Mouse (Mus musculus) hindbrain, embryonic 14.5 days (tissue): ENCODE results near the gene Os9. TPM values are rescaled to one million over a fixed set of nuclear protein-coding genes. Genes with fewer than 3 reads are reported as not detected.
"Not testable (repeated sequence)": the region's sequence is repeated elsewhere in the genome, so short reads cannot be mapped to it uniquely, and the experiment has no call there.

Experiments used
- ATAC-seq: fragments of 200-750 bp; cut with Nextera tagmentation; 2 replicates; pipeline ENCODE4 v1.8.0; 2017; ENCODE audit warnings: moderate number of reproducible peaks, mild to moderate bottlenecking, moderate TSS enrichment, moderate library complexity; ENCODE audit not compliant: low FRiP score
- DNase-seq: peaks from one replicate; pipeline ENCODE4 v3.0.0-alpha.2; 2015; ENCODE audit warnings: low spot score
- H3K27ac ChIP-seq: fragments of 300-500 bp; sonication (generic); 2 replicates; pipeline ENCODE4 v1.5.1; 2014; ENCODE audit warnings: mild to moderate bottlenecking, moderate library complexity
- H3K27me3 ChIP-seq: fragments of 300-500 bp; sonication (generic); 2 replicates; pipeline ENCODE4 v1.6.1; 2014; ENCODE audit warnings: mild to moderate bottlenecking, low read length, mixed read lengths; ENCODE audit not compliant: control insufficient read depth, insufficient read depth
- H3K36me3 ChIP-seq: fragments of 300-500 bp; sonication (generic); replicated peaks from 2 replicates; pipeline ENCODE4 v1.6.1; 2014; ENCODE audit not compliant: control insufficient read depth, insufficient read depth
- H3K4me1 ChIP-seq: fragments of 300-500 bp; sonication (generic); replicated peaks from 2 replicates; pipeline ENCODE4 v1.6.1; 2014; ENCODE audit warnings: antibody characterized with exemption, low read length, mixed read lengths; ENCODE audit not compliant: control insufficient read depth, insufficient read depth
- H3K4me2 ChIP-seq: fragments of 300-500 bp; sonication (generic); replicated peaks from 2 replicates; pipeline ENCODE4 v1.6.1; 2014; ENCODE audit warnings: mild to moderate bottlenecking, moderate library complexity
- H3K4me3 ChIP-seq: fragments of 300-500 bp; sonication (generic); replicated peaks from 2 replicates; pipeline ENCODE4 v1.5.1; 2014; ENCODE audit warnings: mild to moderate bottlenecking, low read length
- H3K9ac ChIP-seq: fragments of 300-500 bp; sonication (generic); 2 replicates; pipeline ENCODE4 v1.6.1; 2014
- H3K9me3 ChIP-seq: fragments of 300-500 bp; sonication (generic); 2 replicates; pipeline ENCODE4 v1.6.1; 2016; ENCODE audit warnings: low read length; ENCODE audit not compliant: control insufficient read depth
- WGBS: fragments of 180-500 bp; shearing (Covaris S2); extraction: QIAGEN DNeasy Blood & Tissue Kit; methylation state at CpG from one replicate; pipeline ENCODE4 v1.1.7; 2014; 5-methylcytosine and 5-hydroxymethylcytosine counted together
- polyA plus RNA-seq: library from polyadenylated mRNA; unstranded; fragments of >200 nt; fragmentation: Nextera tagmentation; extraction: Ambion mirVana; gene quantifications from 2 replicates; pipeline ENCODE4 v1.2.1, GENCODE M21; 2014

Os9 gene
- polyA plus RNA-seq, 1 experiment from 2014 or later: 83.0 TPM

DNA sequence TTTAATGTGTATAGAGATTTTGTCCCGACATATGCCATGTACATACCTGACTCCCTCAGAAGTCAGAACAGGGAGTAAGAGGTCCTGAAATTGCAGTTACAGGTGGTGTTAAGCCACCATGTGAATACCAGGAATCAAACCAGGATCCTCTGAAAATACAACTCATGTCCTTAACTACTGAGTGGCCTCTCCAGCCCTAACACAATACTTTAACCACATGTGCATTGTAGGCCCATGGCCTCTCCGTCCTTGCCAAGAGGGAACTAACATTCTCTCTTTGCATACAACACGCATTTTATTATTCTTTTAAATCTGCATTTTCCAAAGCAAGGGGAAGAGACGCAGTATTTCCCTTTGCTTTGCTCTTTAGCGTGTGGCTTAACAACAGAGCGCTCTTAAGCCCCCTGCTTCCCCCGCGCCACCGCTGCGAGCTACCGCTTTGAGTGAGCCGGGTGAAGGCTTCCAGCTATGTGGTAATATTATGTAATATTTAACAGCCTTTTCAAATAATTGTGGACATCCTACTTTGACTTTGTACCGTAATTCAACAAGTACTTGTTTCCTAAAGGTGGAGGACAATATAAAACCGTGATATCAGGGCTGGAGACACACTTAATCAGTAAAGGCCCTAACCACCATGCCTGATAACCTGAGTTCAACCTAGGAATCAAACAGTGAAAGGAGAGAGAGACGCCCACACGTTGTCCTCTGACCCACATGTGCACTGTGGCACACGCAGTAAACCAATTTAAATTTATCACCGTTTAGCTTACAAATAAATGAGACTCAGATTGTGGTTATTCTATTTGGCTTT, 17.6 kb upstream of the Os9 start:
- WGBS: 92% methylated on average over 18 of the region's 18 CpGs
- no peak overlapping the region for H3K9ac ChIP-seq
- DNase-seq (no peak), ATAC-seq (no peak)
- no peak overlapping the region for H3K4me3 ChIP-seq
- H3K36me3 ChIP-seq: no peaks in the 10 kb centered on the region
- no peaks in the 10 kb centered on the region for H3K9me3 ChIP-seq
- H3K4me1 ChIP-seq: no peaks in the 10 kb centered on the region
- no peak overlapping the region for H3K4me2 ChIP-seq
- no peaks in the 10 kb centered on the region for H3K27me3 ChIP-seq
- no peak overlapping the region for H3K27ac ChIP-seq

DNA sequence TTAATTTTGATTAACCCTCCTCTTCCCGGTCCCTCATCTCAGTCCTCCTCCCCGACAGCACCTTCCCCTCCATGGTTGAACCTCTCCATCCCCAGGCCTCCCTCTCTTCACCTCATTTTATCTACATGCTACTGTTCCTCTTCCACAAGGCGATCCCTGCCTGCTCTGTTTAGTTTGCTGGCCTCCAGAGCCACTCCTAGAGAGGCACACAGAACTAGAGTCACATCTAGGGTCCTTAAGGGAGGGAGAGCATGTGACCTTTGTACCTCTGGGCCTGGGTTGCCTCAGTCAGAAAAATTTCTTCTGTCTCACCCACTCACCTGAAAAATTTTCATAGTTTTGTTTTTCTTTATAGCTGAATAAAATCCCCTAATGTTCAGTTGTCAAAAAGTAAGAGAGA, 17.0 kb upstream of the Os9 start:
- Histone ChIP-seq H3K27ac (no peak overlapping the region), H3K4me2 (no peak overlapping the region), H3K9me3 (no peaks in the 10 kb centered on the region), H3K4me1 (no peaks in the 10 kb centered on the region), H3K27me3 (no peaks in the 10 kb centered on the region), H3K36me3 (no peaks in the 10 kb centered on the region), H3K4me3 (no peak overlapping the region), H3K9ac (no peak overlapping the region)
- WGBS: 90% methylated on average over 3 of the region's 3 CpGs
- ATAC-seq (no peak), DNase-seq (no peak)

DNA sequence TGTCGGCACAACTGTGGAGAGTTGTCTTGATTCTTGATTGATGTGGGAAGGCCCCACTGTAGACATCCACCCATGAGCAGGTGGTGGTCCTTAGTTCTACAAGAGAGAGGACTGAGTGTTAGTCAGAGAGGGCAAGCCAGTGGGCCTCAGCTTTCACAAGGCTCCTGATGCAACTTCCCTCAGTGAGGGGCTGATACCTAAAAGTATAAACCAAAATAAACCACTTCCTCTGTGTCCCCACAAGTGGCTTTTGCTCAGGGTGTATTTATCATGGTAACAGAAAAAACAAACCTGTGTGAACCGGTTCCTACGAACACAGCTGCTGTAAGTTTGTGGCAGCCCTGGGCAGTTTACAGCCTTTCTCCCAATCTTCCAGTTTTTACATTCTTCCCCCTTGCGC, 15.6 kb upstream of the Os9 start:
- 91% methylated on average over 4 of the region's 4 CpGs for WGBS
- Histone ChIP-seq H3K4me1 (no peaks in the 10 kb centered on the region), H3K9me3 (no peaks in the 10 kb centered on the region), H3K9ac (no peak overlapping the region), H3K4me2 (no peak overlapping the region), H3K4me3 (no peak overlapping the region), H3K27ac (no peak overlapping the region), H3K27me3 (no peaks in the 10 kb centered on the region), H3K36me3 (no peaks in the 10 kb centered on the region)
- DNase-seq (no peak), ATAC-seq (no peak)

GRCm38 (mm10) chr10:127135118-127135836, 14.3 kb upstream of the Os9 start:
- H3K9ac ChIP-seq: no peak overlapping the region
- H3K4me1 ChIP-seq: no peaks in the 10 kb centered on the region
- no peak overlapping the region for H3K4me2 ChIP-seq
- H3K9me3 ChIP-seq: no peaks in the 10 kb centered on the region
- 63% methylated on average over 8 of the region's 8 CpGs for WGBS
- no peak overlapping the region for H3K27ac ChIP-seq
- no peaks in the 10 kb centered on the region for H3K27me3 ChIP-seq
- H3K4me3 ChIP-seq: no peak overlapping the region
- ATAC-seq (no peak), DNase-seq (no peak)
- H3K36me3 ChIP-seq: no peaks in the 10 kb centered on the region

DNA sequence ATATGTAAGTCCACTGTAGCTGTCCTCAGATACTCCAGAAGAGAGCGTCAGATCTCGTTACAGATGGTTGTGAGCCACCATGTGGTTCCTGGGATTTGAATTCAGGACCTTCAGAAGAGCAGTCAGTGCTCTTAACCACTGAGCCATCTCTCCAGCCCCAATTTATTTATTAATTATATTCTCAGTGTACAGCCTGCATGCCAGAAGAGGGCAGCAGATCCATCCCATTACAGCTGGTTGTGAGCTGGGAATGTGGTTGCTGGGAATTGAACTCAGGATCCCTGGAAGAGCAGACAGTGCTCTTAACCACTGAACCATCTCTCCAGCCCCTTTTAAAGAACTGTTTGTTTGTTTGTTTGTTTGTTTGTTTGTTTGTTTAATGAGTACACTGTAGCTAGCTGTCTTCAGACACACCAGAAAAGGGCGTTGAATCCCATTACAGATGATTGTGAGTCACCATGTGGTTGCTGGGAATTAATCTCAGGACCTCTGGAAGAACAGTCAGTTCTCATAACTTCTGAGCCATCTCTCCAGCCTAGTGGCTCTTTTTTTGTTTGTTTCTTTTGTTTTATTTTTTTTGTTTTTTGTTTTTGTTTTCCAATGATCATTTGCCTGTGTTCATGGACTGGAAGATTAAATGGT, 13.6 kb upstream of the Os9 start:
- H3K9ac ChIP-seq, H3K9me3 ChIP-seq, H3K27ac ChIP-seq, H3K36me3 ChIP-seq, H3K4me1 ChIP-seq, H3K27me3 ChIP-seq, H3K4me3 ChIP-seq, DNase-seq, ATAC-seq, H3K4me2 ChIP-seq: not testable (repeated sequence)
- WGBS: 88% methylated on average over 3 of the region's 3 CpGs

- Histone ChIP-seq H3K27ac (no peak overlapping the region), H3K9me3 (no peaks in the 10 kb centered on the region), H3K36me3 (no peaks in the 10 kb centered on the region), H3K4me2 (no peak overlapping the region), H3K9ac (no peak overlapping the region), H3K27me3 (no peaks in the 10 kb centered on the region), H3K4me3 (no peak overlapping the region), H3K4me1 (no peaks in the 10 kb centered on the region)
- DNase-seq: no peak
- no peak for ATAC-seq
- 77% methylated on average over 5 of the region's 5 CpGs for WGBS
These were observed 11.5 kb upstream of the Os9 start for GRCm38 (mm10) chr10:127132469-127132868.

DNA sequence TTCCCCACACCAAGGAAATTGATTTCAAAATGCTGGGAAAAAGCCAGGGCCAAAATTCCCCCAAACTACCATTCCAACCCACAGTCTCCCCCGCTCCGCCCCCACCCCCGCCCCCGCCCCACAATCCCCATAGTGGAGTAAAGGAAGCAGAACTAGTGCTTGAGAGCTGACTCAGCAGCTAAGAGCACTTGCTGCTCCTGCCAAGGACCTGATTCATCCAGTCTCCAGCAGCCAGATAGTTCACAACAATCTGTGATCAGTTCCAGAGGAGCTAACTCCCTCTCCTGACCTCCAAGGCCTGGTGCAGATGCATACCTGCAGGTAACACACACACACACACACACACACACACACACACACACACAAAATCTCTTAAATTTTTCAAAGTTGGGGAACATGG, 8.5 kb upstream of the Os9 start:
- H3K4me2 ChIP-seq: no peak overlapping the region
- ATAC-seq: no peak
- no peaks in the 10 kb centered on the region for H3K4me1 ChIP-seq
- H3K36me3 ChIP-seq: no peaks in the 10 kb centered on the region
- H3K27me3 ChIP-seq: no peaks in the 10 kb centered on the region
- no peaks in the 10 kb centered on the region for H3K9me3 ChIP-seq
- H3K9ac ChIP-seq: no peak overlapping the region
- no peak overlapping the region for H3K4me3 ChIP-seq
- H3K27ac ChIP-seq: no peak overlapping the region
- DNase-seq: no peak
- WGBS: 61% methylated on average over 4 of the region's 4 CpGs

DNA sequence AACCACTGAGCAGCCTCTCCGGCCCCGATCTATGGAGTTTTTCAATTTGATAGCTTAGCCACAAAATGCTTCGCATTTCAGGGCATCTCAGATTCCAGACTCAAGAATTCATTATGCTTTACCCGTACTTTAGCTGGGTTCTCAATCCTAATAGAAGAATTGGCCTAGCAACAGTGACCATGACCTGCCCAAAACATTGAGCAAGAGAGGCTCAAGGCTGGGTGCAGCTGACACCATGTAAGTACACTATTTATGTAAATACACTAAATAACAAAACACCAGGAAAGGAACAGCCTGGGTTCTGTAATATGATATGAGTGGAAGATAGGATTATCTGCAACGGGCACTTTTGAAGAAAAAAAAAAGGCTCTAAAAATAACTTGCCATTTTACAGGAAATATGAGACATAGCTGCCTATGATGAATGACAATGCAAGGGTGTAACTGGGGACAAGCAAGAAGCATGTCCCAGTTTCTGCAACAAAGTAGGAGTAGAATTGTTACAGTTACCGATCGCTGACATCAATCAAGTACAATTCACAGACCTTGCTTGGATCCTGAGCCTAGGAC, 6.9 kb upstream of the Os9 start:
- no peak overlapping the region for H3K4me2 ChIP-seq
- no peak for ATAC-seq
- peaks cover 6% of the 10 kb centered on the region for H3K4me1 ChIP-seq
- no peaks in the 10 kb centered on the region for H3K27me3 ChIP-seq
- H3K4me3 ChIP-seq: no peak overlapping the region
- no peak overlapping the region for H3K27ac ChIP-seq
- H3K9ac ChIP-seq: no peak overlapping the region
- H3K36me3 ChIP-seq: no peaks in the 10 kb centered on the region
- WGBS: 91% methylated on average over 7 of the region's 7 CpGs
- no peak for DNase-seq
- H3K9me3 ChIP-seq: no peaks in the 10 kb centered on the region

- ATAC-seq (no peak), DNase-seq (no peak)
- Histone ChIP-seq H3K27me3 (no peaks in the 10 kb centered on the region), H3K9me3 (no peaks in the 10 kb centered on the region), H3K36me3 (no peaks in the 10 kb centered on the region), H3K9ac (no peak overlapping the region), H3K4me3 (no peak overlapping the region), H3K27ac (no peak overlapping the region), H3K4me2 (no peak overlapping the region), H3K4me1 (peaks cover 17% of the 10 kb centered on the region)
- WGBS: 86% methylated on average over 5 of the region's 5 CpGs
These were observed 5.6 kb upstream of the Os9 start for GRCm38 (mm10) chr10:127126579-127126978.
